Mouse (Mus musculus): ENCODE data around the gene Vamp5. TPM values are rescaled to one million over a fixed set of nuclear protein-coding genes. Genes with fewer than 3 reads are reported as not detected.

Gene Vamp5
- 19.8 and 24.1 TPM in 2 replicates for polyA plus RNA-seq (2015; fragmentation: Nextera tagmentation; extraction: Ambion mirVana)

- H3K27me3 ChIP-seq: peaks cover 37% of the 10 kb centered on the region
- H3K27ac ChIP-seq (replicated peaks): peak within 1 kb of the TSS; percentile 49; the same call in 1 of the 2 replicates
- WGBS: 2% methylated on average over 48 of the region's 49 CpGs
- peak within 1 kb of the TSS; percentile 43 for H3K4me3 ChIP-seq
- peak within 1 kb of the TSS; percentile 61 for H3K4me2 ChIP-seq
- H3K36me3 ChIP-seq: no peaks in the 10 kb centered on the region
- H3K4me1 ChIP-seq (replicated peaks): peaks cover 9% of the 10 kb centered on the region
- H3K9me3 ChIP-seq: no peaks in the 10 kb centered on the region
- ATAC-seq (ENCODE audit: low read depth): peak; percentile 59; the same call in 1 of the 2 replicates
- peak within 1 kb of the TSS; percentile 66 for H3K9ac ChIP-seq
Measured at GRCm38 (mm10) chr6:72380131-72380770, at the start of gene Vamp5. Vamp5 (minus strand) TSS chr6:72380468.

- Histone ChIP-seq H3K27ac (replicated peaks) (no peak overlapping the region), H3K36me3 (peaks cover 94% of the 10 kb centered on the region), H3K27me3 (no peaks in the 10 kb centered on the region), H3K4me2 (no peak overlapping the region), H3K9me3 (no peaks in the 10 kb centered on the region), H3K9ac (0 out of 2 replicates have a peak overlapping the region, but pooled peaks have one; percentile 13), H3K4me3 (no peak overlapping the region), H3K4me1 (replicated peaks) (peaks cover 8% of the 10 kb centered on the region)
- WGBS: 89% methylated on average over 21 of the region's 21 CpGs
- ATAC-seq (ENCODE audit: low read depth): no peak
Measured at GRCm38 (mm10) chr6:72429061-72429842, 49.0 kb upstream of the Vamp5 start.

- Histone ChIP-seq H3K4me3 (no peak overlapping the region), H3K4me2 (no peak overlapping the region), H3K9me3 (no peaks in the 10 kb centered on the region), H3K27me3 (no peaks in the 10 kb centered on the region), H3K9ac (peak overlapping the region; percentile 13; the same call in 1 of the 2 replicates), H3K27ac (replicated peaks) (0 out of 2 replicates have a peak overlapping the region, but pooled peaks have one; percentile 30), H3K36me3 (peaks cover 95% of the 10 kb centered on the region), H3K4me1 (replicated peaks) (peaks cover 8% of the 10 kb centered on the region)
- WGBS: 36% methylated on average over 8 of the region's 8 CpGs
- ATAC-seq (ENCODE audit: low read depth): peak; percentile 90
Measured at GRCm38 (mm10) chr6:72428036-72428435, 47.8 kb upstream of the Vamp5 start.

GRCm38 (mm10) chr6:72425646-72426045, 45.4 kb upstream of the Vamp5 start:
- no peak overlapping the region for H3K4me2 ChIP-seq
- WGBS: 95% methylated on average over 11 of the region's 11 CpGs
- H3K9ac ChIP-seq: no peak overlapping the region
- no peak overlapping the region for H3K4me3 ChIP-seq
- no peaks in the 10 kb centered on the region for H3K27me3 ChIP-seq
- H3K9me3 ChIP-seq: no peaks in the 10 kb centered on the region
- no peak for ATAC-seq (ENCODE audit: low read depth)
- peaks cover 8% of the 10 kb centered on the region for H3K4me1 ChIP-seq (replicated peaks)
- no peak overlapping the region for H3K27ac ChIP-seq (replicated peaks)
- H3K36me3 ChIP-seq: peaks cover 95% of the 10 kb centered on the region

- ATAC-seq (ENCODE audit: low read depth): no peak
- H3K36me3 ChIP-seq: peaks cover 82% of the 10 kb centered on the region
Measured at GRCm38 (mm10) chr6:72420901-72421300, 40.6 kb upstream of the Vamp5 start.

GRCm38 (mm10) chr6:72419806-72420205, 39.5 kb upstream of the Vamp5 start:
- ATAC-seq (ENCODE audit: low read depth): no peak
- H3K4me2 ChIP-seq: no peak overlapping the region
- no peaks in the 10 kb centered on the region for H3K9me3 ChIP-seq
- H3K4me3 ChIP-seq: no peak overlapping the region
- H3K36me3 ChIP-seq: peaks cover 71% of the 10 kb centered on the region
- no peak overlapping the region for H3K9ac ChIP-seq
- 81% methylated on average over 1 of the region's 1 CpGs for WGBS
- no peak overlapping the region for H3K27ac ChIP-seq (replicated peaks)
- H3K4me1 ChIP-seq (replicated peaks): peaks cover 14% of the 10 kb centered on the region
- H3K27me3 ChIP-seq: no peaks in the 10 kb centered on the region

More at GRCm38 (mm10) chr6:72420901-72421300, 40.6 kb upstream of the Vamp5 start:
- no peak overlapping the region for H3K4me3 ChIP-seq
- peaks cover 4% of the 10 kb centered on the region; the same call in 1 of the 2 replicates for H3K4me1 ChIP-seq (replicated peaks)
- no peak overlapping the region for H3K9ac ChIP-seq
- no peaks in the 10 kb centered on the region for H3K9me3 ChIP-seq
- no peak overlapping the region for H3K4me2 ChIP-seq
- no peaks in the 10 kb centered on the region for H3K27me3 ChIP-seq
- 93% methylated on average over 10 of the region's 10 CpGs for WGBS
- no peak overlapping the region for H3K27ac ChIP-seq (replicated peaks)

- no peak for ATAC-seq (ENCODE audit: low read depth)
- 90% methylated on average over 4 of the region's 4 CpGs for WGBS
- Histone ChIP-seq H3K36me3 (peaks cover 56% of the 10 kb centered on the region), H3K9ac (no peak overlapping the region), H3K4me3 (no peak overlapping the region), H3K27ac (replicated peaks) (no peak overlapping the region), H3K27me3 (no peaks in the 10 kb centered on the region), H3K4me1 (replicated peaks) (peaks cover 24% of the 10 kb centered on the region), H3K9me3 (no peaks in the 10 kb centered on the region), H3K4me2 (no peak overlapping the region)
Measured at GRCm38 (mm10) chr6:72418279-72418678, 38.0 kb upstream of the Vamp5 start.

GRCm38 (mm10) chr6:72415964-72416772, 35.9 kb upstream of the Vamp5 start:
- no peak overlapping the region for H3K9ac ChIP-seq
- H3K4me2 ChIP-seq: no peak overlapping the region
- no peak overlapping the region for H3K4me3 ChIP-seq
- H3K27me3 ChIP-seq: no peaks in the 10 kb centered on the region
- WGBS: 84% methylated on average over 7 of the region's 7 CpGs
- ATAC-seq (ENCODE audit: low read depth): no peak
- no peaks in the 10 kb centered on the region for H3K9me3 ChIP-seq
- peaks cover 35% of the 10 kb centered on the region for H3K36me3 ChIP-seq
- peaks cover 24% of the 10 kb centered on the region for H3K4me1 ChIP-seq (replicated peaks)
- no peak overlapping the region for H3K27ac ChIP-seq (replicated peaks)

GRCm38 (mm10) chr6:72415181-72415580, 34.9 kb upstream of the Vamp5 start:
- Histone ChIP-seq H3K9ac (peak overlapping the region; percentile 88), H3K4me3 (peak overlapping the region; percentile 69)
- ATAC-seq (ENCODE audit: low read depth): no peak

GRCm38 (mm10) chr6:72414076-72414756, 33.9 kb upstream of the Vamp5 start, which contains the start of gene Ggcx:
Ggcx (plus strand) TSS chr6:72414308.
- Histone ChIP-seq H3K9me3 (no peaks in the 10 kb centered on the region), H3K4me2 (peak within 1 kb of the TSS; percentile 89), H3K27me3 (no peaks in the 10 kb centered on the region), H3K9ac (peak within 1 kb of the TSS; percentile 88), H3K4me1 (replicated peaks) (peaks cover 24% of the 10 kb centered on the region), H3K4me3 (peak within 1 kb of the TSS; percentile 69), H3K36me3 (peaks cover 17% of the 10 kb centered on the region), H3K27ac (replicated peaks) (peak within 1 kb of the TSS; percentile 70)
- ATAC-seq (ENCODE audit: low read depth): peak; percentile 95
- 2% methylated on average over 33 of the region's 33 CpGs for WGBS

More at GRCm38 (mm10) chr6:72415181-72415580, 34.9 kb upstream of the Vamp5 start:
- Histone ChIP-seq H3K27me3 (no peaks in the 10 kb centered on the region), H3K9me3 (no peaks in the 10 kb centered on the region), H3K4me1 (replicated peaks) (peaks cover 24% of the 10 kb centered on the region), H3K4me2 (peak overlapping the region; percentile 89), H3K36me3 (peaks cover 25% of the 10 kb centered on the region), H3K27ac (replicated peaks) (no peak overlapping the region)
- WGBS: 85% methylated on average over 5 of the region's 5 CpGs

- H3K27me3 ChIP-seq: no peaks in the 10 kb centered on the region
- no peaks in the 10 kb centered on the region for H3K9me3 ChIP-seq
- WGBS: 88% methylated on average over 7 of the region's 7 CpGs
- no peak overlapping the region for H3K27ac ChIP-seq (replicated peaks)
- no peak for ATAC-seq (ENCODE audit: low read depth)
- H3K9ac ChIP-seq: no peak overlapping the region
- H3K36me3 ChIP-seq: no peaks in the 10 kb centered on the region
- H3K4me1 ChIP-seq (replicated peaks): peaks cover 16% of the 10 kb centered on the region
- H3K4me2 ChIP-seq: no peak overlapping the region
- H3K4me3 ChIP-seq: no peak overlapping the region
Measured at GRCm38 (mm10) chr6:72410518-72410917, 30.2 kb upstream of the Vamp5 start.
